Mouse (Mus musculus) C2C12 (cell line): ENCODE measurements at regions not wholly inside any gene's neighbourhood (a gene's known extent, or its start where the extent isn't known, plus 50 kb on each side); places are given as distances from the start of the nearest gene placed in this dataset.

Experiments used
- CTCF ChIP-seq: IDR thresholded peaks from one replicate; pipeline ENCODE4 v1.5.1; 2011; ENCODE audit not compliant: control insufficient read depth, insufficient read depth, insufficient read length
- MAX ChIP-seq: IDR thresholded peaks from one replicate; pipeline ENCODE4 v1.6.1; 2011; ENCODE audit warnings: mild to moderate bottlenecking, control low read depth
- MYOD1 ChIP-seq: IDR thresholded peaks from one replicate; pipeline ENCODE4 v1.6.1; 2011; ENCODE audit warnings: low read depth; ENCODE audit not compliant: control insufficient read depth, insufficient read length
- MYOG ChIP-seq: IDR thresholded peaks from one replicate; pipeline ENCODE4 v1.6.1; 2011; ENCODE audit not compliant: control insufficient read depth, insufficient read length; ENCODE audit errors: extremely low read depth
- USF1 ChIP-seq: IDR thresholded peaks from one replicate; pipeline ENCODE4 v1.6.1; 2011; ENCODE audit warnings: low read depth, mild to moderate bottlenecking, control low read depth, moderate library complexity

- TF ChIP-seq MYOG (no peak), USF1 (no peak), CTCF (no peak), MAX (no peak), MYOD1 (no peak)
These were observed 281.1 kb downstream of the Cog6 start for GRCm38 (mm10) chr3:52735939-52736338.
